Mouse (Mus musculus) kidney, embryonic 16.5 days (tissue): ENCODE results near the gene Rps27. TPM values are rescaled to one million over a fixed set of nuclear protein-coding genes. Genes with fewer than 3 reads are reported as not detected.

Experiments
- ATAC-seq: fragments of 200-750 bp; cut with Nextera tagmentation; 2 replicates; pipeline ENCODE4 v1.8.0; 2017; ENCODE audit warnings: moderate TSS enrichment; ENCODE audit not compliant: low FRiP score, low TSS enrichment
- H3K27ac ChIP-seq: fragments of 300-500 bp; sonication (generic); 2 replicates; pipeline ENCODE4 v1.5.1; 2014; ENCODE audit warnings: low read length
- H3K27me3 ChIP-seq: fragments of 300-500 bp; sonication (generic); 2 replicates; pipeline ENCODE4 v1.6.1; 2014; ENCODE audit warnings: low read length, control low read depth, mixed read lengths; ENCODE audit not compliant: insufficient read depth
- H3K36me3 ChIP-seq: fragments of 300-500 bp; sonication (generic); 2 replicates; pipeline ENCODE4 v1.6.1; 2014; ENCODE audit warnings: low read length, control low read depth, mixed read lengths; ENCODE audit not compliant: insufficient read depth
- H3K4me1 ChIP-seq: fragments of 300-500 bp; sonication (generic); 2 replicates; pipeline ENCODE4 v1.6.1; 2014; ENCODE audit warnings: low read length, control low read depth, mixed read lengths; ENCODE audit not compliant: insufficient read depth
- H3K4me2 ChIP-seq: fragments of 300-500 bp; sonication (generic); replicated peaks from 2 replicates; pipeline ENCODE4 v1.6.1; 2014; ENCODE audit warnings: low read depth, low read length
- H3K4me3 ChIP-seq: fragments of 300-500 bp; sonication (generic); 2 replicates; pipeline ENCODE4 v1.5.1; 2014; ENCODE audit warnings: mild to moderate bottlenecking, low read length
- H3K9ac ChIP-seq: fragments of 300-500 bp; sonication (generic); replicated peaks from 2 replicates; pipeline ENCODE4 v1.6.1; 2014; ENCODE audit warnings: low read length
- H3K9me3 ChIP-seq: fragments of 300-500 bp; sonication (generic); 2 replicates; pipeline ENCODE4 v1.6.1; 2016; ENCODE audit warnings: low read length, control low read depth
- WGBS: fragments of 180-500 bp; shearing (Covaris S2); extraction: QIAGEN DNeasy Blood & Tissue Kit; methylation state at CpG from one replicate; pipeline ENCODE4 v1.1.7; 2014; 5-methylcytosine and 5-hydroxymethylcytosine counted together
- polyA plus RNA-seq: library from polyadenylated mRNA; unstranded; fragments of >200 nt; fragmentation: Nextera tagmentation; extraction: Ambion mirVana; gene quantifications from 2 replicates; pipeline ENCODE4 v1.2.1, GENCODE M21; 2015

Gene Rps27
- polyA plus RNA-seq, 1 experiment from 2014 or later: 1,390 TPM

- Histone ChIP-seq H3K27me3 (no peaks in the 10 kb centered on the region), H3K4me1 (peaks cover 7% of the 10 kb centered on the region; the same call in 1 of the 2 replicates), H3K36me3 (peaks cover 29% of the 10 kb centered on the region), H3K9ac (peak within 1 kb of the TSS; percentile 90), H3K27ac (peak within 1 kb of the TSS; percentile 91), H3K4me3 (peak within 1 kb of the TSS; percentile 69), H3K9me3 (no peaks in the 10 kb centered on the region), H3K4me2 (peak within 1 kb of the TSS; percentile 81)
- ATAC-seq: peak; percentile 99
- under 1% methylated on average over 60 of the region's 61 CpGs for WGBS
These were observed 18.3 kb upstream of the Rps27 start, which contains the start of gene Jtb for GRCm38 (mm10) chr3:90231507-90232333. Jtb (plus strand) TSS chr3:90231597.

- 13% methylated on average over 8 of the region's 8 CpGs for WGBS
- Histone ChIP-seq H3K4me2 (peak overlapping the region; percentile 81), H3K27ac (peak overlapping the region; percentile 91), H3K4me3 (peak overlapping the region; percentile 69), H3K27me3 (no peaks in the 10 kb centered on the region), H3K9ac (peak overlapping the region; percentile 90), H3K4me1 (peaks cover 7% of the 10 kb centered on the region; the same call in 1 of the 2 replicates), H3K9me3 (no peaks in the 10 kb centered on the region), H3K36me3 (peaks cover 26% of the 10 kb centered on the region)
- peak; percentile 9; the same call in 1 of the 2 replicates for ATAC-seq
These were observed 17.6 kb upstream of the Rps27 start for GRCm38 (mm10) chr3:90231075-90231474.

- H3K4me3 ChIP-seq: no peak overlapping the region
- no peak overlapping the region for H3K9ac ChIP-seq
- WGBS: 87% methylated on average over 10 of the region's 10 CpGs
These were observed 10.9 kb upstream of the Rps27 start for GRCm38 (mm10) chr3:90224331-90224730.

GRCm38 (mm10) chr3:90222941-90223340, 9.5 kb upstream of the Rps27 start:
- H3K4me2 ChIP-seq: 0 out of 2 replicates have a peak overlapping the region, but pooled peaks have one; percentile 6
- H3K9ac ChIP-seq: no peak overlapping the region
- H3K9me3 ChIP-seq: no peaks in the 10 kb centered on the region
- 36% methylated on average over 3 of the region's 3 CpGs for WGBS
- no peak overlapping the region for H3K4me3 ChIP-seq
- H3K4me1 ChIP-seq: peaks cover 20% of the 10 kb centered on the region
- ATAC-seq: no peak
- H3K27ac ChIP-seq: no peak overlapping the region
- peaks cover 24% of the 10 kb centered on the region for H3K36me3 ChIP-seq
- H3K27me3 ChIP-seq: no peaks in the 10 kb centered on the region

More at GRCm38 (mm10) chr3:90224331-90224730, 10.9 kb upstream of the Rps27 start:
- no peaks in the 10 kb centered on the region for H3K27me3 ChIP-seq
- H3K4me2 ChIP-seq: no peak overlapping the region
- H3K27ac ChIP-seq: no peak overlapping the region
- ATAC-seq: no peak
- H3K36me3 ChIP-seq: peaks cover 24% of the 10 kb centered on the region
- H3K4me1 ChIP-seq: peaks cover 20% of the 10 kb centered on the region
- H3K9me3 ChIP-seq: no peaks in the 10 kb centered on the region

GRCm38 (mm10) chr3:90222455-90222854, 9.0 kb upstream of the Rps27 start:
- Histone ChIP-seq H3K9ac (no peak overlapping the region), H3K4me3 (no peak overlapping the region), H3K4me1 (peaks cover 20% of the 10 kb centered on the region), H3K4me2 (0 out of 2 replicates have a peak overlapping the region, but pooled peaks have one; percentile 6), H3K36me3 (peaks cover 24% of the 10 kb centered on the region), H3K27me3 (no peaks in the 10 kb centered on the region), H3K9me3 (no peaks in the 10 kb centered on the region), H3K27ac (no peak overlapping the region)
- ATAC-seq: no peak
- WGBS: 76% methylated on average over 4 of the region's 4 CpGs

- ATAC-seq: no peak
- whole genome bisulfite sequencing: 20% methylated on average over 5 of the region's 5 CpGs
- Histone ChIP-seq H3K4me1 (peaks cover 20% of the 10 kb centered on the region), H3K4me2 (peak overlapping the region; percentile 68), H3K36me3 (peaks cover 23% of the 10 kb centered on the region), H3K9me3 (no peaks in the 10 kb centered on the region), H3K4me3 (peak overlapping the region; percentile 55), H3K9ac (peak overlapping the region; percentile 71), H3K27me3 (no peaks in the 10 kb centered on the region), H3K27ac (peak overlapping the region; percentile 90; the same call in 1 of the 2 replicates)
These were observed 7.7 kb upstream of the Rps27 start for GRCm38 (mm10) chr3:90221123-90221522.

- peak overlapping the region; percentile 71 for H3K9ac ChIP-seq
- peak; percentile 93 for ATAC-seq
- H3K4me2 ChIP-seq: peak overlapping the region; percentile 68
- peak overlapping the region; percentile 90 for H3K27ac ChIP-seq
- H3K9me3 ChIP-seq: no peaks in the 10 kb centered on the region
- H3K4me3 ChIP-seq: peak overlapping the region; percentile 55
- no peaks in the 10 kb centered on the region for H3K27me3 ChIP-seq
- H3K4me1 ChIP-seq: peaks cover 20% of the 10 kb centered on the region
- peaks cover 17% of the 10 kb centered on the region for H3K36me3 ChIP-seq
- 1% methylated on average over 19 of the region's 20 CpGs for WGBS
These were observed 7.1 kb upstream of the Rps27 start for GRCm38 (mm10) chr3:90220531-90220951.

- Histone ChIP-seq H3K27me3 (no peaks in the 10 kb centered on the region), H3K9ac (peak overlapping the region; percentile 71), H3K4me1 (peaks cover 20% of the 10 kb centered on the region), H3K9me3 (no peaks in the 10 kb centered on the region), H3K36me3 (peaks cover 12% of the 10 kb centered on the region), H3K4me2 (peak overlapping the region; percentile 68), H3K4me3 (peak overlapping the region; percentile 55), H3K27ac (peak overlapping the region; percentile 90)
- WGBS: 9% methylated on average over 6 of the region's 6 CpGs
- peak; percentile 17; the same call in 1 of the 2 replicates for ATAC-seq
These were observed 6.6 kb upstream of the Rps27 start for GRCm38 (mm10) chr3:90220088-90220487.

- no peak for ATAC-seq
- no peak overlapping the region for H3K4me2 ChIP-seq
- peaks cover 17% of the 10 kb centered on the region for H3K36me3 ChIP-seq
- H3K4me1 ChIP-seq: peaks cover 24% of the 10 kb centered on the region
- H3K27ac ChIP-seq: no peak overlapping the region
- WGBS: 56% methylated on average over 1 of the region's 1 CpGs
- no peaks in the 10 kb centered on the region for H3K9me3 ChIP-seq
- H3K4me3 ChIP-seq: no peak overlapping the region
- H3K27me3 ChIP-seq: no peaks in the 10 kb centered on the region
- H3K9ac ChIP-seq: no peak overlapping the region
These were observed 2.5 kb upstream of the Rps27 start for GRCm38 (mm10) chr3:90215825-90216380.
